Mouse (Mus musculus) stomach, postnatal 0 days (tissue): ENCODE results near the gene Setx. TPM values are rescaled to one million over a fixed set of nuclear protein-coding genes. Genes with fewer than 3 reads are reported as not detected.

Source experiments
- ATAC-seq: fragments of 200-750 bp; cut with Nextera tagmentation; 2 replicates; pipeline ENCODE4 v1.8.0; 2017; ENCODE audit not compliant: low FRiP score, low TSS enrichment
- DNase-seq: peaks from one replicate; pipeline ENCODE4 v3.0.0-alpha.2; 2016; ENCODE audit warnings: low spot score
- H3K27ac ChIP-seq: fragments of 300-500 bp; sonication (generic); replicated peaks from 2 replicates; pipeline ENCODE4 v1.5.1; 2014; ENCODE audit warnings: mild to moderate bottlenecking, control low read depth
- H3K27me3 ChIP-seq: fragments of 300-500 bp; sonication (generic); 2 replicates; pipeline ENCODE4 v1.6.1; 2014; ENCODE audit warnings: low read length; ENCODE audit not compliant: control insufficient read depth, insufficient read depth
- H3K36me3 ChIP-seq: fragments of 300-500 bp; sonication (generic); 2 replicates; pipeline ENCODE4 v1.6.1; 2014; ENCODE audit warnings: low read length, mixed read lengths; ENCODE audit not compliant: control insufficient read depth, insufficient read depth
- H3K4me1 ChIP-seq: fragments of 300-500 bp; sonication (generic); replicated peaks from 2 replicates; pipeline ENCODE4 v1.6.1; 2014; ENCODE audit warnings: antibody characterized with exemption; ENCODE audit not compliant: control insufficient read depth, insufficient read depth
- H3K4me2 ChIP-seq: fragments of 300-500 bp; sonication (generic); replicated peaks from 2 replicates; pipeline ENCODE4 v1.6.1; 2014; ENCODE audit warnings: low read depth, mild to moderate bottlenecking, control low read depth, moderate library complexity
- H3K4me3 ChIP-seq: fragments of 300-500 bp; sonication (generic); 2 replicates; pipeline ENCODE4 v1.5.1; 2014; ENCODE audit warnings: low read depth, low read length, control low read depth
- H3K9ac ChIP-seq: fragments of 300-500 bp; sonication (generic); 2 replicates; pipeline ENCODE4 v1.6.1; 2014; ENCODE audit warnings: mild to moderate bottlenecking, low read length, control low read depth, mixed read lengths
- H3K9me3 ChIP-seq: fragments of 300-500 bp; sonication (generic); 2 replicates; pipeline ENCODE4 v1.6.1; 2016; ENCODE audit warnings: low read length; ENCODE audit not compliant: control insufficient read depth
- CTCF ChIP-seq: IDR thresholded peaks from 2 replicates; pipeline ENCODE4 v1.5.1; 2016; ENCODE audit warnings: antibody characterized with exemption, low read depth, mild to moderate bottlenecking, moderate library complexity
- EP300 ChIP-seq: optimal IDR thresholded peaks from 2 replicates; pipeline ENCODE3; 2016; ENCODE audit warnings: antibody characterized with exemption
- WGBS: fragments of 180-500 bp; shearing (Covaris S2); extraction: QIAGEN DNeasy Blood & Tissue Kit; methylation state at CpG from one replicate; pipeline ENCODE4 v1.1.7; 2014; 5-methylcytosine and 5-hydroxymethylcytosine counted together
- polyA plus RNA-seq: library from polyadenylated mRNA; unstranded; fragments of >200 nt; fragmentation: Nextera tagmentation; extraction: Ambion mirVana; gene quantifications from 2 replicates; pipeline ENCODE4 v1.2.1, GENCODE M21; 2015

Gene Setx
- polyA plus RNA-seq, 1 experiment from 2014 or later, result 4.8 TPM

DNA sequence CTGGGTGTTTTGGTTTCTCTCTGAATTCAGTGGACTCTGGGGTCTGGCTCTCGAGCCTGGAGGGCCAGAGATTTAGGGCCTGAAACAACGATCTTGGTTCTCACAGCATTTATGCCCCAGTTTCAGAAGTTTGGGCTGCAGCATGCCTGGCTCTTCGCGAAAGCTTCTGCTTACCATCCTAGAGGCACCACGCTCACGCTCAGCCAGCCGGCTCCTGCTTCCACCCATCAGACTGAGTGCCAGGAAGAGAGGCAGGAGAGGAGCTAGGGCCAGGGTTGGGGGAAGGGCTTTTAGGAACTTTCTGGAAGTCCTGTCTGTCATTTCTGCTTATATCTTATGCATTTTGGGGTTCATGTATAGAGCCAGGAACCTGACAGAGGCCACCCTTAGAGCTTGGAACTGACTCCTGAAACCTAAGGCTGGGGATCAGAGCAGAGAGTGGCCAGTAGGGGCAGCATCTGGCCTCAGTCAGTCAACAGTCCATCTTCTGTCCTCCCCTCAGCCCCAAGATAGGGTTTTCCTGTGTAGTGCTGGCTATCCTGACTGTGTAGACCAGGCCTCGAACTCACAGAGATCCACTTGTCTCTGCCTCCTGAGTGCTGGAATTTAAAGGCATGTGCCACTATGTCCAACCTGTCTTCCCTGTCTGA, 68.8 kb downstream of the Setx start:
- Histone ChIP-seq H3K4me2 (no peak overlapping the region), H3K27me3 (no peaks in the 10 kb centered on the region), H3K27ac (no peak overlapping the region), H3K9ac (no peak overlapping the region), H3K9me3 (no peaks in the 10 kb centered on the region), H3K36me3 (no peaks in the 10 kb centered on the region), H3K4me3 (no peak overlapping the region), H3K4me1 (peaks cover 5% of the 10 kb centered on the region; the same call in 1 of the 2 replicates)
- WGBS, result 81% methylated on average over 8 of the region's 8 CpGs
- ATAC-seq (no peak), DNase-seq (no peak)
- TF ChIP-seq EP300 (no peak), CTCF (peak; percentile 63)

DNA sequence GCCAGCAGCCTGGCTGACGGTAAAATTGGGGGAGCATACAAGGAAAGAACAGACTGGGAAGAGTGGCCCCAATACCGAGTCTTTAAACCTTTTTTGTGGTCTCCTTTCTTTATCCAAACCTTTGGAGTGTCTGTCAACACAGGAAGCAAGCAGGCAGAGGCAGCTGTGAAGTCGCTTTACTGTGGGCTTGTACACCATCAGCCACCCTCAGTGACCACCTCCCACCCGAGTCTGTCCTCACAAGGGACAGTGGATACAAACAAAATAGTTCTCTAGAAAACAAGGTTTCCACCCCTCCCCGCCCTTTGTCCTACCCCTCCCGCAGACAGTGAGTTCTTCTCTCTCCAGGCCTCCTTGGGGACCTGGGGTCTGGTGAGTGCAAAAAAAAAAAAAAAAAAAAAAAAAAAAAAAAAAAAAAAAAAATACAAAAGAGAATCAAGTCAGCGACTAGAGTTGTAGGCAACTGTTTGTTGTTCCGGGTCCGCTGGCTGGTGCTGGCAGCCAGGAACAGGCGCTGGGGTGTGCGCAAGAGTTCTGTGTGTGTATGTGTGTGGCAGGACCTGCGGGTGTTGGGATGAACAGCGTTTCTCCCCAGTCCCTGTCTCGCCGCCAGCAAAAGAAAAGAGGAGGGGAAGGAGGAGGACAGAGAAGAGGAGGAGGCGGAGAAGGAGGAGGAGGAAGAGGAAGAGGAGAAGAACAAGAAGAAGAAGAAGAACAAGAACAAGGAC, 70.0 kb downstream of the Setx start:
- DNase-seq (no peak), ATAC-seq (no peak)
- Histone ChIP-seq H3K9me3 (no peaks in the 10 kb centered on the region), H3K27ac (no peak overlapping the region), H3K36me3 (no peaks in the 10 kb centered on the region), H3K4me3 (peak overlapping the region; percentile 46), H3K9ac (no peak overlapping the region), H3K4me2 (peak overlapping the region; percentile 95), H3K4me1 (peaks cover 5% of the 10 kb centered on the region; the same call in 1 of the 2 replicates), H3K27me3 (no peaks in the 10 kb centered on the region)
- no peak for TF ChIP-seq CTCF
- TF ChIP-seq EP300, result no peak
- 22% methylated on average over 16 of the region's 16 CpGs for WGBS

DNA sequence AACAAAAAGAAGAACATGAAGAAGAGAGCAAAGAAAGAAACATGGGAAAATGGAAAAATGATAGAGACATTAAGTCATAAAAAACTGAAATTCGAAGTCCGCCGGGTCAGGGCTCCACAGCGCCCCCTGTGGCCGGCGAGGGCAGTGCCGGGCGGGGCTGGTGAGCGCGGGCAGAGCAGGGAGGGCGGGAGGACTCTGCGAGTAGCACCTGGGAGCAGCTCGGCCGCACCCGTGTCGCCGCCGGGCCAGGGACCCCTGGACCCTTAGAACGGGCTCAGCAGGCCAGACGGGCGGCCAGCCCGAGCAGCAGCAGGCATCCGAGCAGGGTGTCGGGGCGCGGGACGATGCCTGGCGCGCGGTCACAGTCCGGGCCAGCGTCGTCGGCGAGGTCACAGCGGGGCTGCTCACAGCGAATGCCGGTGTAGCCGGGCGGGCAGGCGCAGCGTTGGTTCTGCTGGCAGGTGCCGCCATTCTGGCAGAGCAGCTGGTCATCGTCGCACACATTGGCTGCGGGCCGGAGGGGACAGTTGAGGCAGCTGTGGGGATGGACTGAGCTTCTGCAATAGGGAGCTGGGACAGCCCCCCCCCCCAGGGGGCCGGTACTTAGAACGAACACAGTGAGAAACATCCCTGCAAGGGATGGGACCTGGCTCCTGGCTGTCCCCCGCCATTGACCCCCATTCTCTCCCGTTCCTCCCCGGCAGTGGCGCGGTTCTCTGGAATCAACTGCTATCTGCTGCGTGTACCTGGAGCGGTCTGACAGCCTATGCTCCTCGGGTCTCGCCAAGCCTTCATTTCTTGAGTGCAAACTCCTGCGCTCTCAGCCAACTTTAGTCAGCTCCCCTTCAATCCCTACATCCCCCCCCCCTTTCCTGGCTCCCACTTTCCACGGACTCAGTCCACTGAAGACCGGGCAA, 70.8 kb downstream of the Setx start:
- under 1% methylated on average over 57 of the region's 61 CpGs for WGBS
- DNase-seq (peak; percentile 86), ATAC-seq (peak; percentile 77)
- no peak overlapping the region for H3K27ac ChIP-seq
- no peaks in the 10 kb centered on the region for H3K27me3 ChIP-seq
- H3K4me3 ChIP-seq, result peak overlapping the region; percentile 46
- H3K9me3 ChIP-seq, result no peaks in the 10 kb centered on the region
- no peaks in the 10 kb centered on the region for H3K36me3 ChIP-seq
- peak overlapping the region; percentile 48 for H3K9ac ChIP-seq
- TF ChIP-seq EP300 (no peak), CTCF (peak; percentile 91)
- peak overlapping the region; percentile 95 for H3K4me2 ChIP-seq
- peaks cover 5% of the 10 kb centered on the region; the same call in 1 of the 2 replicates for H3K4me1 ChIP-seq

DNA sequence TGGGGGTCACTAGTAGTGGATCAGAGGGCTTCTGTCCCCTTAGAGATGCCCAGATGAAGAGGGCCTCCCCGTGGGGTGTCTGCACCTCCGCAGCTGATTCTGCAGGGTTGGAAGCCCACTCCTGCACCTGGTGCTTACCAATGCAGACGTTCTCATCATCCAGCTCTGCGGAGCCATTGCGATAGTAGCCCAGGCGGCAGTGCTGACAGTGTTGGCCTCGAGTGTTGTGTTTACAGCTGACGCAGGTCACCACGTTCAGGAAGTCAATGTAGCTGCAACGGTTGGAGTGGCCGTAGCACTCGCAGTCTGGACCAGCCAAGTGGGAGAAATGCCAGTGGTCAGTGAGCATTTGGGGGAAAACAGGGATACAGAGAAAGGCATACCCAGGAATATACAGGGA, 72.9 kb downstream of the Setx start:
- DNase-seq, result no peak
- no peak for TF ChIP-seq CTCF
- no peak for TF ChIP-seq EP300
- no peak overlapping the region for H3K4me3 ChIP-seq
- H3K4me2 ChIP-seq, result no peak overlapping the region
- ATAC-seq, result no peak
- 68% methylated on average over 12 of the region's 12 CpGs for WGBS
- H3K9ac ChIP-seq, result no peak overlapping the region
- H3K36me3 ChIP-seq, result no peaks in the 10 kb centered on the region
- H3K27me3 ChIP-seq, result no peaks in the 10 kb centered on the region
- peaks cover 5% of the 10 kb centered on the region; the same call in 1 of the 2 replicates for H3K4me1 ChIP-seq
- no peaks in the 10 kb centered on the region for H3K9me3 ChIP-seq
- no peak overlapping the region for H3K27ac ChIP-seq

DNA sequence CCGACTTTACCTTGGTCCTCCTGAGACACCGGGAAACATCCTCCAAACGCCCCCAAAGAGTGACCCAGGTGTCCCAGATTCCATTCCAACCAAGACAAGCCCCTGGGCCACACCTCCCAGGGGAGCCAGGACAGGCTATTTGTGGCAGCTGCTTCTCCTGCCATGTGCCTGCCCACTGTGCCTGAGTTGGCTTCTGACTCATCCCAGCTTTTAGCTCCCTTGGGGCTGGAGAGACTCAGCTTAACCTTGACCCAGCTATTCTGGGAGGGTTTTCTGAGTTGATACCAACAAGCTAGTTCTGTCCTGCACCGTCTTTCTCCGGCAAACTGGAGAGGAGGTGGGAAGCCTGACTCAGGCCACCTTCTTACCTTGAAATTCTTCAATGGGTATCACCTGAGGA, 74.5 kb downstream of the Setx start:
- ATAC-seq (no peak), DNase-seq (no peak)
- peaks cover 5% of the 10 kb centered on the region; the same call in 1 of the 2 replicates for H3K4me1 ChIP-seq
- no peaks in the 10 kb centered on the region for H3K27me3 ChIP-seq
- TF ChIP-seq CTCF (no peak), EP300 (no peak)
- no peaks in the 10 kb centered on the region for H3K36me3 ChIP-seq
- H3K9ac ChIP-seq, result no peak overlapping the region
- WGBS, result 77% methylated on average over 5 of the region's 5 CpGs
- no peak overlapping the region for H3K27ac ChIP-seq
- H3K4me2 ChIP-seq, result no peak overlapping the region
- H3K4me3 ChIP-seq, result no peak overlapping the region
- no peaks in the 10 kb centered on the region for H3K9me3 ChIP-seq
